Mouse (Mus musculus): Measurements from ENCODE around the gene Ilkap. TPM values are rescaled to one million over a fixed set of nuclear protein-coding genes. Genes with fewer than 3 reads are reported as not detected.

The Ilkap gene
- total RNA-seq, 2 experiments from 2014 or later: 84.7 to 89.3 TPM

DNA sequence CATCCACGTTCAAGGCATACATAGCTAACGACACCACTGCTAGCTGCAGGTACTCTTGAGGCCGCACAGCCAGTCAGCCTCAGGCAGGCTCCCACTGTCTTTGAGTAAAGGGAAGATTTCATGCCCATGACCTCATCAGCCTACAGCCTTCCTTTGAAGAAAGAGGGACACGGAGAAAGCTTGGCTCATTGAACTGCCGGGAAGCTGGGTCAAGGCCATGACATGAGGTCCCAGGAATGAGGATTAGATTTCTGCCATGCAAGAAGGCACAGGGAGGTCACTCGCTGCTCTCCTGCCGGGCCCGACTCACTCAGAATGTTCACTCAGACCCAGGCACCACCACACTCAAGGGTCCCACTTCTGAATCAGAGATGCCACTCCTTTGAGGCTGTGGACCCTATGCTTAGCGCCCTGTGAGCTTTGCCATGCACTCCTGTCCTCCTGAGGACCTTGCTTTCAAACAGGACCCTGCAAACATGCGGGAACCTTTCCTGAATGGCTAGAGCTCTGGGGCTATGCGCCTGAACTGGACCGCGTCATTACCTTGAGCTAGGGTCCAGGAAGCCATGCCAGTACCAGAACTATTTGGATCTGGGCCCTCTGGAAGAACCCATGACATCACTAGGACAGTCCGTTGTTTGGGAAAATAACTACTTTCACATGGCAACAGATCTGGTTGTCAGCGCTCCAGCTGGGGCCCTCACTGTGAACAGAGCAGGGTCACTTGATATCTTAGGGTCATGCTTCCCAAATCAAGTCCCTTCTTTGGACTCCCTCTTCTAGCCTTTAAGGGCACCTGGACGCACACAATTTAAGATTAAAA lies 33.6 kb downstream of the Ilkap start:
- no peak for DNase-seq
- intact Hi-C loops (cut with DNase I): no loop called here

DNA sequence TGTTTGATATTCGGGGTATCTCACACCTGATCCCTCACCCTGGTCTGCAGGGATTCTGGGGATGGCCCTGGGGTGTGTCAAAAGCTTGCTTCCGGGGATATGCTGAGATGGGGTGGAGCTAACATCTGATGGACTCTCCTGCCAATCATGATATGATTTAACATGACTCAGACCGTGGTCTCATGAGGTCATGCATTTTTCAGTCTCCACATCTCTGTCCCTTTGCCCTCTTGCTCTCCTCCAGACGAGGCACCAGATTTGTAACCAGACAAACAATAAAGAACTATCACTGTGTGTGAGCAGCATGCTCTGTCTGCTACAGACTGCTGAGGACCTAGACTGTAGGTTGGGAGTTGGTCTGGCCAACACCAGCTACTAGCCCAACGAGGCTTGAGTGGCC lies 36.5 kb downstream of the Ilkap start:
- intact Hi-C loops (cut with DNase I): no loop called here
- no peak for DNase-seq

DNA sequence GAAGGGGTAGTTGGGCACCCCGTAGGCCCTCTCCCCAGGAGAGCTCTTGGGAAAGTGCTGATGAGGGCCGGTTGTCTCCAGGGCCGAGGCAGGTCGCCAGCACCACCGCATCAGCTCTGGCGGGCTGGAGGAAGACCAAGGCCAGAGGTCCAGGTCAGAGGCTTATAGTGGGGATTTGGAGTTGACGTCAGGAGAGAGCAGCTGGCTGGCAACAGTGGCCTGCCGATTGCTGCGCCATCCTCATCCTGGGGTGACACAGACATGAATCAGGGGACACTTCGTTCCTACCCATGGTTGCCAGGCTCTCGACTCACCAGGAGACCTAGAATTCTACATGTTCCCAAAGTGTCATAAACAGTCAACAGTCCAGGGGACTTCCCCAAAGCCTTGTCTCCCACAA lies 42.5 kb downstream of the Ilkap start:
- DNase-seq: no peak
- intact Hi-C loops (cut with DNase I): no loop called here

DNA sequence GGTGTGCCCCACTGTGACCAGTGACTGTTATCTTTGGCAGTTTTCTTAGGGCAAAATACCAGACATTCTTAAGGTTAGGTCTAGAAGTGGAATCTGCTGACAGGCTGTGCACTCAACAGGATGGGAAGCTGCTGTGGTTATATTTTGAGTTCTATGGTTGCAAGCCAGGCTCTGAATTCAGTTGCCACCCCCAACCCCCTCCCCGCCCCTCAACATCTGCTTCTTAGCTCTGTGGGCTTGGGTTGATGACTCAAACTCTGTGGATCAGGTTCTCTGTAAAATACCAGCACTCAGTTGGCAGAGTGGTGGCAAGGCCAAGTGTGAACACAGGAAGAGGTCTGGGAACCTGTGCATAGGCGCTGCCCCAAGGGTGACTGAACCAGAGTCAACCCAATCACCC lies 46.3 kb downstream of the Ilkap start:
- DNase-seq: no peak
- intact Hi-C loops (cut with DNase I): no loop called here

DNA sequence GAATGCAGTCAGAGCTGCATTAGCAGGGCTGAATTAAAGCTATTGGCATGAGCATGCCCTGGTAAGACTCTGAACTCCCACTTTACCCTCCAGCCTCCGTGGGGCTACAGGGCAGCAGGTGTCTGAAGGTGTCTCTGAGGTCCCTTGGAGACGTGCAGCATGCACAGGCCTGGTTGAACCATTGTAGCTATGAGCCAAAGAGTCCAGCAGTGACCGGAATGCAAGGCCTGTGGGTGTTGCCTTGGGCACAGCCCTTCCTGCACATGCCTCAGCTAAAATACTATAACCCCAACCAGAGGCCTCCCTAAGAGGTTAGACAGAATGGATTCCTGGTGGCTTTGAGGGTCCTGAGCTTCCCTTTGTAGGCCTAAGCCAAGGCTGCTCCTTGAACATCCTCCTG lies 47.4 kb downstream of the Ilkap start:
- intact Hi-C loops (cut with DNase I): no loop called here
- no peak for DNase-seq

DNA sequence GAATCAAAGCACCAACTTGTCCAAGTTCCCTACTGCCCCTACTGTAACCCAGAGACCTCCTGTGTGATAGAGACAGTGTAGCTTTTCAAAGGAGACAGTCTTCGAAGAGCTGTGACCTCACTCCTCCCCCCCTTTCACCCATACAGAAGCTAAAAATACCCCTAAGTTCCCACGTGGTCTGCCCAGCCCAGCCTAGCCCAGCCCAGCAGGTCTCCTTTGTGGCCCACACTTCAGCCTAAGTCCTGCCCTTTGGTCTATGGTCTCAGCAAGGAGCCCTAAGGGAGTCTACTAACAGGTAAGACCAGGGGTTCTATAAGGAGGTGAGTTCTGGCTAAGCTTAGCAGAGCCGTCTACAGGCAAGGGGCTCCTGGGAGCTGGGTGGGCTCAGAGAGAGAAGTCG lies 47.8 kb downstream of the Ilkap start, which contains the start of gene Klhl30:
TSS of gene Klhl30 (plus strand) at position 176 of the 400 bp plus-strand sequence.
- DNase-seq: no peak
- intact Hi-C loops (cut with DNase I): no loop called here

DNA sequence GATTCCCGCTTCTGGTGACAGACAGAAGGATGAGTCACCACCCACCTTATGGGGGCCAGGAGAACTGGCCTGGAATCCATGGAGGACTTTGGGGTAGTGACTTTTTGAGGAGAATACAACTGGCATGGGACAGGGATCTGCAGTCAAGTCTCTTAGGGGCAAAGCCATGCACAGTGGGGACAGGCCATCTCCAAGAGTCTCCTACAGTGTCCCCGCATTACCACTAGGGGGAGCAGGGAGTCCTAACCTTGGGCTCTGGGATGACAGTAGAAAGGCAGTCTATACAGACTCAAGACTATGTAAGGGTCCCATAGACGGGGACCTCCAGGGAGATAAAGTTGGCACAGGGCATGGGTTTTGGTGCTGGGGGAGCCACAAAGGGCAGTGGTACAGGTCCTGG lies 51.7 kb downstream of the Ilkap start:
- intact Hi-C loops (cut with DNase I): no loop called here
- DNase-seq: peak; percentile 65

DNA sequence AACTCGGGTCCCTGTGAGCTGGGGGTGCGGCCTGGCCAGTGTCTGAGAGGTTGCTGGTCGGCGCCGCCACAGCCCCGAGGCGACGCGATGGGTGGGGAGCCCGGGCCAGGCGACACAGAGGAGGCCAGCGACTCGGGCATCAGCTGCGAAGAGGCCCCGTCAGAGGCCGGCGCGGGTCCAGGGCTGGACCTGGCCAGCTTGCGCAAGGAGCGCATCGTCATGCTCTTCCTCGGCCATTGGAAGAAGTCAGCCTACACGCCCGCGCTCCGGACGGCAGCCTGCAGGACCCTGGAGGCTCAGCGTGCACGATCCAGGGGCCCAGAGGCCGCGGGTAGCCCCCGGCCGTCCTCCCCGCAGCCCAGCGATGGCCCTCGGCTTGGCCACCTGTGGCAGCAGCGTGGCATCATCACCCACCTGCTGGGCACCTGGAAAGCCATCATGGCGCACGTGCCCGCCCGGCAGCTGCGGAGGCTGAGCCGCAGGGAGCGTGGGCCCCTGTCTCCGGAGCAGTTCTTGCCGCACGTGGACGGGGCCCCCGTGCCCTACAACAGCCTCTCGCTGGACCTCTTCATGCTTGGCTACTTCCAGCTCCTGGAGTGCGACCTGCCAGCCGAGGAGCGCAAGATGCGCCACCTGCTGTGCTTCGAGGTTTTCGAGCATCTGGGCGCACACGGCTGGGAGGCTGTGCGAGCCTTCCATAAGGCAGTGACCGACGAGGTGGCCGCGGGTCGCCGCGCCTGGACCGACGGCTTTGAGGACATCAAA lies 53.5 kb downstream of the Ilkap start:
- intact Hi-C loops (cut with DNase I): no loop called here
- peak; percentile 42 for DNase-seq

DNA sequence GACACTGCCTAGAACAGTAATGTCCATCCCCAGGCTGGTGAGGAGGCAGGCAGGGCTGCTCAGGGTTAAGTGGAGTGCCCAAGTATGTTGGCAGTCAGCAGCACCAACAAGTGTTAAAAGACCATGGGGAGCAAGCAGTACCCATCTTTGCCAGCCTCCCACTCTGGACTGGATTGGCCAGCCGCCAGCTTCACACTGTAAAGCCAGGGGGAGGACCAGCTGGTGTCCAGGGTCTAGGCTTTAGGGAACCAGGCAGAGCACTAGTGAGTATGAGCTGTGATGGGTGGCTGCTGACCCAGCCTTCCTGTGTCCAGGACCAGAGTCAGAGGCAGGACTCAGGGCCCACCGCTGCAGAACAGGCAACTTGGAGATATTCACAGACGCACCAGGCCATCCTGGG lies 54.6 kb downstream of the Ilkap start:
- peak; percentile 77 for DNase-seq
- intact Hi-C loops (cut with DNase I): no loop called here

DNA sequence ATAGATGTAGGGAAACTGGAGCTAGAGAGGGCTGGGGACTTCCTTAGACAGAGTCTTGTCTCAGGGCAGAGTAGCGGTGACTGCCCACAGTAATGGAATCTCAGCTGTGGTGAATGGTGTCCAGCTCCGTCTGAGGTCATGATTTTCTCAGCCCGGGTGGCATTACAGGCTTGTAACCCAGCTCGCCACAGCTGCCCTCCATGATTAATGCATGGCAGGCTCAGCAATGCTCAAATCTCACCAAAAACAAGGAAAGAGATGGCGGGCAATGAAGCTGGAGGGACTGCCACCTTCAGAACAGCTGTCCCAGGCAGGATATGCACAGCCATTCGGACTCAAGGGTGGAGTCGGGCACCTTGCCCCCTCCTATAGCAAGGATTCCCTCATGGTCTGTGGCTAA lies 61.3 kb downstream of the Ilkap start:
- intact Hi-C loops (cut with DNase I): no loop called here

DNA sequence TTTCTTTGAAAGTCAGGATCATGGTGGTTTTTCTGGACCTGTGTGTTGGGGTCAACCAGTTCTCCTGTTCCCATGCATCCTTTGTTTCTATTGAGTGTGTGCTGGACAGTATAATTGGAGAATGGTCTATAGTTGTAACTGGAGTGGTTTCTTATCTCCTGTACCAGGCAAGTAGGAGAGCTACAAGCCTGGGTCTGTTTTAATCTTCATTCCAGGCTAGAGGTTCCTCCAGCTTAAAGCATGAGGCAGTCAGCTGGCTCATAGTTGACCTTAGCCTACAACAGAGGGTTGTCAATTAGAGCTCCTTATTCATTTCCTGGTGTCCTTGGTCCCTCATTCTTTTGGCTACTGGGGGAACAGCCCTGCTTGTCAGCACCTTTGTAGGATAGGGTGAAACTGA lies 65.0 kb downstream of the Ilkap start:
- DNase-seq: no peak
- intact Hi-C loops (cut with DNase I): no loop called here

More for the DNA sequence above, 61.3 kb downstream of the Ilkap start:
- no peak for DNase-seq

DNA sequence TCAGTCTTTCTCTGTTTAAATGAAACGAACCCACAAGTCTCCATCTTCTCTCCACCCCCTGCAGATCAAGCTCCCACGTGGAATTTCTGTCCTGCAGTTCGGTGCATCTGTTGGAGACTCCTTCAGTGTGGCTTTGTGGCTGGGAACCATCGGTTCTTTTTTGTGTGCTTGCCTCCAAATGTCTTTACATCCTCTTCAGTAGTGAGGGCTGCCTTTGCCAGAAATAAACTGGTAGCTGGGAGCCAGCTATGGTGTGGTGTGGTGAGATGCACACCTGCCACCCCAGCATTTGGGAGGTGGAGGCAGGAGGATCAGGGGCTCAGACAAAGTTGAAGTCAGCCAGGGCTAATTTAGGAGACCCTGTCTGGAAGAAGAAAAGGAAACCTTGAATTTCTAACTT lies 66.5 kb downstream of the Ilkap start:
- no peak for DNase-seq
- intact Hi-C loops (cut with DNase I): no loop called here

DNA sequence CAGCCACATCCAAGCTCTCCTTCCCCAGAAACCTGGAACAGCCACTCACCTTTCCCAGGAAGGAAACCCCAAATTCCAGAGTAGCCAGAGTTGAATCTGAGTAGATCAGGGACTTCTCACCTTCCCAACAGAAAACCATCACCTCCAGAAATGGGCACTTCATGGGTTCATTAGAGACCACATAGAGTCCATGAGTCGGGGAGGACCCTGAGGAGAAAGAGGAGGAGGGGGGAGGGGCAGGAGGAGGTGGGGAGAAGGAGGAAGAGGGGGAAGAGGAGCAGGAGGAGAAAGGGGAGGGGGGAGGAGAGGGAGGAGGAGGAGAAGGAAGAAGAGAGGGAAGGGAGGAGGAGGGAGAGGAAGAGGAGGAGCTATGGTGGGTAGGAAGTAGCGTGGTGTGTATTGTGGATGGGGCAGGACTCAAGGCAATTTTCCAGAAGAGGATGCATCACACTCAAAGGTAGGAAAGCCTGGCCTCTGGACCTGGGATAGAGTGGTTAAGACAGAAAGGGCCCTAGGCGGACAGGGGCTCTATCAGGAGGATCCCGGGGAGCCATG lies 73.0 kb downstream of the Ilkap start:
- DNase-seq: no peak
- intact Hi-C loops (cut with DNase I): no loop called here

DNA sequence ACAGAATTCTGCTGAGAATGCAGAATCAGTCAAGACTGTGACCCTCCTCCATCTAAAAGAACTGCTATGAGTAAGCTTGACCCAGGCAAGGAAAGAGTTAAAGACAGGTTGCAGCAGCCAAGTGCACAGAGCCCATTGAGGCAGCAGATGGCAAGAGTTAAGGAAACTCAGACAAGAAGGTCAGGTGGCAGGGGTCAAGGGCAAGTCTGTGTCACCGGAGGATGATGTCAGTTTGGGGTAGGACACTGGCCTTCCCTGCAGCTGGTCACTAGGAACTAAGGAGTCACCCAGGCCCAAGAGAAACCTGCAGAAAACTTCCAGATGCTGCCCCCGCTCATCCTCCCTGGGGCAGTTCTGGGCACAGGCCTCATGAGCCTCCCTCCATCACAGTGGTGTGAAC lies 74.0 kb downstream of the Ilkap start:
- DNase-seq: no peak
- intact Hi-C loops (cut with DNase I): no loop called here

Other genes starting within 250 kb of the Ilkap start
- 10 to 100 TPM; 12.3 to 14.3 TPM for gene Ramp1, start 219.0 kb downstream of the Ilkap start, total RNA-seq (2021)
- 10 to 100 TPM; 44.5 to 48.4 TPM for gene Ube2f, start 148.5 kb downstream of the Ilkap start, total RNA-seq (2021)
- gene Scly, start 100.5 kb downstream of the Ilkap start, total RNA-seq (2021): 10 to 100 TPM in 1 of 2 experiments, 1 to 10 TPM in 1; 9.2 to 11.3 TPM
- gene Espnl, start 76.7 kb downstream of the Ilkap start, total RNA-seq (2021): under 1 TPM in 1 of 2 experiments, not detected in 1; 0.14 TPM
- not detected for gene Klhl30, start 47.8 kb downstream of the Ilkap start, total RNA-seq (2021)
- under 1 TPM; 0.22 to 0.32 TPM for gene Erfe, start 32.4 kb downstream of the Ilkap start, total RNA-seq (2021)
- 10 to 100 TPM; 61.6 to 65.6 TPM for gene Hes6, start 15.2 kb upstream of the Ilkap start, total RNA-seq (2021)
- gene Per2, start 60.5 kb upstream of the Ilkap start, total RNA-seq (2021): 10 to 100 TPM in 1 of 2 experiments, 1 to 10 TPM in 1; 8.4 to 10.7 TPM
- 10 to 100 TPM; 15.4 to 16.1 TPM for gene Traf3ip1, start 95.8 kb upstream of the Ilkap start, total RNA-seq (2021)
- gene Asb1, start 141.7 kb upstream of the Ilkap start, total RNA-seq (2021): 10 to 100 TPM; 30.4 to 34.6 TPM